Mouse (Mus musculus) bone marrow, adult 2 months (tissue): Measurements from ENCODE around the gene Gadd45g. TPM values are rescaled to one million over a fixed set of nuclear protein-coding genes. Genes with fewer than 3 reads are reported as not detected.

Source experiments
- H3K27ac ChIP-seq: fragments of 200-500 bp; 2 replicates; pipeline ENCODE4 v1.5.1; 2012; ENCODE audit warnings: low read depth, mild to moderate bottlenecking, control low read depth, inconsistent platforms, low read length; ENCODE audit not compliant: control insufficient read depth, poor library complexity, insufficient read depth
- H3K4me1 ChIP-seq: fragments of 200-500 bp; 2 replicates; pipeline ENCODE4 v1.6.1; 2011; ENCODE audit warnings: low read length; ENCODE audit not compliant: control insufficient read depth, insufficient read depth
- H3K4me3 ChIP-seq: fragments of 200-500 bp; replicated peaks from 2 replicates; pipeline ENCODE3; 2011; ENCODE audit warnings: mild to moderate bottlenecking, low read depth, low read length, control low read depth; ENCODE audit not compliant: control insufficient read depth
- CTCF ChIP-seq: fragments of 200-500 bp; IDR thresholded peaks from 2 replicates; pipeline ENCODE4 v1.5.1; 2011; ENCODE audit warnings: low read length, control low read depth; ENCODE audit not compliant: control insufficient read depth, insufficient read depth
- POLR2A ChIP-seq: fragments of 200-500 bp; IDR thresholded peaks from 2 replicates; pipeline ENCODE4 v1.6.1; 2011; ENCODE audit warnings: low read depth, mild to moderate bottlenecking, control low read depth, low read length, borderline replicate concordance; ENCODE audit not compliant: control insufficient read depth
- WGBS: fragments of 180-500 bp; shearing (Covaris S2); methylation state at CpG from one replicate; pipeline ENCODE4 v1.1.7; 2018; 5-methylcytosine and 5-hydroxymethylcytosine counted together
- polyA plus RNA-seq: library from polyadenylated mRNA; stranded (reverse); fragments of >200 nt; gene quantifications from 2 replicates; pipeline ENCODE4 v1.2.4, GENCODE M21; 2011; ENCODE audit warnings: low replicate concordance; ENCODE audit not compliant: missing spikeins, insufficient read depth, insufficient read length

Gadd45g gene
- polyA plus RNA-seq: 9.2 and 23.5 TPM in 2 replicates

DNA sequence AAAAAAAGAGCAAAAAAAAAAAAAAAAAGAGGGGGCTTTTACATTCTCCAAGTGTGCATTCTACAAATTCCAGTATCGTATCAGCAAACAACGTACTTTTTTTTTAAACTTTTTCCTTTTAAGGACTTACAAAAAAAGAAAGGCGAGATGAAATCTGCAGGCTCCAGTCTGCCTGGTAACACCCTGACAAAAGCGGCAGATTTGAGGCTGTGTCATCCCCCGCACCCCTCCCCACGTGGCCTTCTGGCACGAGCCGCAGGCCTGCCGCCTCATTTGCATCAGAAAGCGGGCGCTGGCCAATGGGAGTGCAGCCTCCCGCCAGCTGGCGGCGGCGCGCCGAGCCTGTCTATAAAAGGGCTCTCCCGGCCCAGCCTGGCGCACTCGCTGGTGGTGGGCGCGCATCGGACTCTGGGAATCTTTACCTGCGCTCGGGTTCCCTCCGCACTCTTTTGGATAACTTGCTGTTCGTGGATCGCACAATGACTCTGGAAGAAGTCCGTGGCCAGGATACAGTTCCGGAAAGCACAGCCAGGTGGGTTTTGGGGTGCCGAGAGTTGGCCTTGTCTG lies at the start of gene Gadd45g:
Gene Gadd45g, plus strand, starts transcription at position 378 of the 567 bp plus-strand sequence.
- Histone ChIP-seq H3K27ac (peak within 1 kb of the TSS; percentile 82), H3K4me1 (peaks cover 6% of the 10 kb centered on the region), H3K4me3 (peak within 1 kb of the TSS; percentile 92)
- WGBS: under 1% methylated on average over 31 of the region's 31 CpGs
- TF ChIP-seq CTCF: no peak; the same call in 1 of the 2 replicates
- TF ChIP-seq POLR2A: peak; percentile 99

GRCm38 (mm10) chr13:51797899-51798746 lies 48.4 kb upstream of the Gadd45g start:
- WGBS: 66% methylated on average over 8 of the region's 8 CpGs
- no peak for TF ChIP-seq CTCF
- Histone ChIP-seq H3K4me3 (no peak overlapping the region), H3K4me1 (peaks cover 3% of the 10 kb centered on the region; the same call in 1 of the 2 replicates), H3K27ac (0 out of 2 replicates have a peak overlapping the region, but pooled peaks have one; percentile 40)

GRCm38 (mm10) chr13:51799735-51800522 lies 46.5 kb upstream of the Gadd45g start:
- no peak overlapping the region for H3K27ac ChIP-seq
- peaks cover 3% of the 10 kb centered on the region; the same call in 1 of the 2 replicates for H3K4me1 ChIP-seq
- TF ChIP-seq POLR2A (no peak), CTCF (no peak)
- no peak overlapping the region for H3K4me3 ChIP-seq
- 61% methylated on average over 16 of the region's 16 CpGs for WGBS

- Histone ChIP-seq H3K4me3 (no peak overlapping the region), H3K27ac (no peak overlapping the region), H3K4me1 (peaks cover 3% of the 10 kb centered on the region; the same call in 1 of the 2 replicates)
- TF ChIP-seq CTCF: no peak
- no peak for TF ChIP-seq POLR2A
- WGBS: 16% methylated on average over 9 of the region's 9 CpGs
These were observed 45.6 kb upstream of the Gadd45g start for GRCm38 (mm10) chr13:51800921-51801320.

DNA sequence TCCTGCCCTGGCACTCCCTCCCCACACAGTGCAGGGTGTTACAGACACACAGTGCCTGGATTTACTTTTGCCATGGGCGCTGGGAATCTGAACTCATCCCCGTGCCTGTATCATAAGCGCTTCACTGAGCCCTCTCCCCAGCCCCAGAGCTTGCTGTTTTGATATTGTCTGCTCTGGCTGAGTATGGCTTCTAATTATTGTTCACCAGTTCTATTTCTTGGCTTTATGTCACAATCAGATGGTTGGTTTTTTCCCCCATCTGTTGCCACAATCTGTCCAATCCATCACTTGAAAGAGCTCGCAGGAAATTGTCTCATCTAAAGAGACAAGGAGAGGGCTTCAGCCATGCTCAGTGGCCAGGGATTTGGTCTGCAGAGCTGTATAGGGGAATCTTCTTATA lies 40.8 kb upstream of the Gadd45g start:
- H3K4me3 ChIP-seq: no peak overlapping the region
- H3K4me1 ChIP-seq: peaks cover 2% of the 10 kb centered on the region; the same call in 1 of the 2 replicates
- H3K27ac ChIP-seq: no peak overlapping the region
- WGBS: 59% methylated on average over 4 of the region's 4 CpGs
- no peak for TF ChIP-seq CTCF
- TF ChIP-seq POLR2A: no peak

DNA sequence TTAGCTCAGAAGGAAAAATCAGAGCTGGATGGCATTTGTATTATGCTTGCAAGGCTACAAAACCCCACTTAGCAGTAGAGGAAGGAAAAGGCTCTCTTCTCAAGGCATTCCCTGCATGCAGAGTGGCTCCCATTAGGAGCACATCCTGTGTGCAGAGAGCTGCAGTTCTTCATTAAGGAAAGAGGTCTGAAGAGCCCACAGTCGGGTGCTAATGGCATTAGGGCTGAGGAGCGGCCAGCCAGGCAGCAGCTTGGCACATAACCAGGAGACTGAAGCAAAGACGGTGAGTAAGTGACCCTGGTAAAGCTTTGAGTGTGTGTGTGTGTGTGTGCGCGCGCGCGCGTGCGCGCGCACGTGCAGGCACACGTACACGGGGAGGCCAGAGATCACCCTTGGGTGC lies 40.3 kb upstream of the Gadd45g start:
- H3K4me1 ChIP-seq: no peaks in the 10 kb centered on the region; the same call in 1 of the 2 replicates
- H3K4me3 ChIP-seq: no peak overlapping the region
- 88% methylated on average over 15 of the region's 15 CpGs for WGBS
- no peak overlapping the region for H3K27ac ChIP-seq
- no peak for TF ChIP-seq POLR2A
- no peak for TF ChIP-seq CTCF

- Histone ChIP-seq H3K27ac (no peak overlapping the region), H3K4me3 (no peak overlapping the region), H3K4me1 (no peaks in the 10 kb centered on the region)
- TF ChIP-seq CTCF: no peak
- TF ChIP-seq POLR2A: no peak
- 83% methylated on average over 12 of the region's 12 CpGs for WGBS
These were observed 38.3 kb upstream of the Gadd45g start for GRCm38 (mm10) chr13:51808141-51808540.
